Mouse (Mus musculus) layer of hippocampus, postnatal 10 days (tissue): ENCODE measurements around the gene Gabrr3. TPM values are rescaled to one million over a fixed set of nuclear protein-coding genes. Genes with fewer than 3 reads are reported as not detected.
"Not testable (repeated sequence)": the region's sequence is repeated elsewhere in the genome, so short reads cannot be mapped to it uniquely, and the experiment has no call there.

Experiments
- DNase-seq, 2 experiments: peaks; one replicate each; pipeline ENCODE4 v3.0.0; 2021; ENCODE audit warnings: low spot score in 2 of 2
- long read RNA-seq: library from polyadenylated mRNA; stranded (forward); transcript quantifications from one replicate; pipeline ENCODE4 v2.0.0, GENCODE M21; 2023
- total RNA-seq, 2 experiments: library from RNA; stranded (reverse); gene quantifications; 2 replicates each; pipeline ENCODE4 v1.2.3; 2021

Gabrr3 gene
- total RNA-seq, result under 1 TPM in 1 of 2 experiments, not detected in 1; 0.07 TPM
- long read RNA-seq, partial matches to known transcripts, result 0 of 1 reads
- long read RNA-seq, other reads (novel, unspliced or antisense), result 1 of 1 reads

GRCm38 (mm10) chr16:59407032-59407431, at the start of gene Gabrr3:
Gene Gabrr3 (plus strand): TSS chr16:59407332.
- DNase-seq, result no peak

GRCm38 (mm10) chr16:59363893-59364292, 43.2 kb upstream of the Gabrr3 start, which contains the start of gene Olfr209:
Gene Olfr209 (minus strand): TSS chr16:59363993.
- DNase-seq, result no peak

GRCm38 (mm10) chr16:59393300-59393699, 13.8 kb upstream of the Gabrr3 start:
- DNase-seq, result peak in 1 of 2 experiments; percentile 29

GRCm38 (mm10) chr16:59401102-59401501, 6.0 kb upstream of the Gabrr3 start:
- no peak for DNase-seq

- no peak for DNase-seq
These were observed 5.1 kb upstream of the Gabrr3 start for GRCm38 (mm10) chr16:59401985-59402384.

- peak; percentile 23 to 39 for DNase-seq
These were observed 3.4 kb upstream of the Gabrr3 start for GRCm38 (mm10) chr16:59403684-59404083.

GRCm38 (mm10) chr16:59404798-59405197, 2.3 kb upstream of the Gabrr3 start:
- DNase-seq, result no peak

- DNase-seq, result no peak
These were observed 2.2 kb downstream of the Gabrr3 start for GRCm38 (mm10) chr16:59409341-59409748.

- DNase-seq, result no peak
These were observed 2.7 kb downstream of the Gabrr3 start for GRCm38 (mm10) chr16:59409800-59410199.

GRCm38 (mm10) chr16:59413475-59413874, 6.3 kb downstream of the Gabrr3 start:
- no peak for DNase-seq

GRCm38 (mm10) chr16:59420237-59420866, 13.2 kb downstream of the Gabrr3 start:
- DNase-seq, result no peak

- DNase-seq, result peak; percentile 74 to 83
These were observed 13.7 kb downstream of the Gabrr3 start for GRCm38 (mm10) chr16:59420867-59421251.

GRCm38 (mm10) chr16:59421571-59422345, 14.6 kb downstream of the Gabrr3 start:
- no peak for DNase-seq

- no peak for DNase-seq
These were observed 20.8 kb downstream of the Gabrr3 start for GRCm38 (mm10) chr16:59427960-59428359.

- no peak for DNase-seq
These were observed 26.0 kb downstream of the Gabrr3 start for GRCm38 (mm10) chr16:59433181-59433580.

- no peak for DNase-seq
These were observed 37.9 kb downstream of the Gabrr3 start for GRCm38 (mm10) chr16:59444880-59445559.

- no peak for DNase-seq
These were observed 41.0 kb downstream of the Gabrr3 start for GRCm38 (mm10) chr16:59448181-59448580.

GRCm38 (mm10) chr16:59449092-59449491, 42.0 kb downstream of the Gabrr3 start:
- no peak for DNase-seq

- DNase-seq, result no peak
These were observed 44.7 kb downstream of the Gabrr3 start for GRCm38 (mm10) chr16:59451813-59452212.

GRCm38 (mm10) chr16:59459259-59459861, 52.2 kb downstream of the Gabrr3 start:
- DNase-seq, result not testable (repeated sequence)

GRCm38 (mm10) chr16:59463567-59463966, 56.4 kb downstream of the Gabrr3 start:
- DNase-seq, result no peak
